Mouse (Mus musculus): ENCODE measurements around the gene Setd1b. TPM values are rescaled to one million over a fixed set of nuclear protein-coding genes. Genes with fewer than 3 reads are reported as not detected.

The Setd1b gene
- polyA plus RNA-seq, 1 experiment from 2014 or later, result 11.5 TPM

DNA sequence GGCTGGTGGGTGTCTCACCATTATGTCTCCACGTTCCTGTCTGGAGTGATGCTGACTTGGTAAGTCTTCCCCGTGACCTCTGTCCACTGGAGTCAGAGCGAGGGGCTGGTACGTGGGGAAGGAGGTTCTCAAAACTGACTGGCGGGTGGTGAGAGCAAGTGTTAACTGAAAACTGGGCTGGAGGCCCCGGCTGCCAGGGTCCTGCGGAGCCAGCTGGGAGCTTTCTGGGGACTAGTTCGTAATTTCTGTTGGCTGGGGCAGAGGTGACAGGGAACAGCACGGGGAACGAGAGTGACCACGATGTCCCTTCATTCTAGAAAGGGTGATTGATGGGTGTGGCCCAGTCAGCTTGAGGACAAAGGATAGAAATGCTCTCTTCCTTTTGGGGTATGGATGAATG, 27.9 kb upstream of the Setd1b start:
- H3K4me2 ChIP-seq, result no peak overlapping the region
- H3K4me3 ChIP-seq, result no peak overlapping the region
- WGBS, result 32% methylated on average over 11 of the region's 11 CpGs
- H3K4me1 ChIP-seq (replicated peaks), result peaks cover 19% of the 10 kb centered on the region
- H3K36me3 ChIP-seq, result no peaks in the 10 kb centered on the region
- H3K9ac ChIP-seq, result peak overlapping the region; percentile 52; the same call in 1 of the 2 replicates
- no peaks in the 10 kb centered on the region for H3K27me3 ChIP-seq
- no peak overlapping the region for H3K27ac ChIP-seq (replicated peaks)
- H3K9me3 ChIP-seq, result no peaks in the 10 kb centered on the region
- no peak for ATAC-seq (ENCODE audit: low read depth)

DNA sequence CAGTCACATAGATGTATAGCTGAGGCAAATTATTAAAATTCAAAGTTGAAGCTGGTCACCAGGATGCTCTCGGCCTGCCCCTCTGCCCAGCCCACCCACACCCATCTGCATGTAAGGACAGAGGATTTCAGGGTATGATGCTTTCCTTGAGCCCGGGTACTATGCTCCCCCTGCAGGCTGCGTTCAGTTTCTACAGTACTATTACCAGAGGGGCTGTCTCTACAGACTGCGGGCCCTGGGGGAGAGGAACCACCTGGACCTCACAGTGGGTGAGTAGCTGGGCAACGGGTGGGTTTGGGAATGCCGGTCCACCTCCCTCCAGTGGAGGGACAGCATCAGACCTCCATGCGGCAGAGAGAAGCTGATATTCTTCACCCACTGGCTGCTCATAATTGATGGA, 27.1 kb upstream of the Setd1b start:
- Histone ChIP-seq H3K9me3 (no peaks in the 10 kb centered on the region), H3K4me2 (no peak overlapping the region), H3K27ac (replicated peaks) (no peak overlapping the region), H3K27me3 (no peaks in the 10 kb centered on the region), H3K9ac (peak overlapping the region; percentile 52), H3K4me1 (replicated peaks) (peaks cover 11% of the 10 kb centered on the region), H3K36me3 (no peaks in the 10 kb centered on the region), H3K4me3 (no peak overlapping the region)
- peak; percentile 25; the same call in 1 of the 2 replicates for ATAC-seq (ENCODE audit: low read depth)
- 27% methylated on average over 7 of the region's 7 CpGs for WGBS

- no peak for ATAC-seq (ENCODE audit: low read depth)
- 78% methylated on average over 8 of the region's 8 CpGs for WGBS
- Histone ChIP-seq H3K4me2 (no peak overlapping the region), H3K27me3 (no peaks in the 10 kb centered on the region), H3K9ac (no peak overlapping the region), H3K27ac (replicated peaks) (no peak overlapping the region), H3K4me3 (no peak overlapping the region), H3K9me3 (no peaks in the 10 kb centered on the region), H3K36me3 (no peaks in the 10 kb centered on the region), H3K4me1 (replicated peaks) (peaks cover 6% of the 10 kb centered on the region; the same call in 1 of the 2 replicates)
These were observed 25.9 kb upstream of the Setd1b start for GRCm38 (mm10) chr5:123116080-123116479.

- WGBS, result 24% methylated on average over 10 of the region's 10 CpGs
- 0 out of 2 replicates have a peak, but pooled peaks have one; percentile 33 for ATAC-seq (ENCODE audit: low read depth)
- Histone ChIP-seq H3K4me2 (no peak overlapping the region), H3K36me3 (peaks cover 2% of the 10 kb centered on the region; the same call in 1 of the 2 replicates), H3K4me3 (no peak overlapping the region), H3K9me3 (no peaks in the 10 kb centered on the region), H3K9ac (no peak overlapping the region), H3K27me3 (no peaks in the 10 kb centered on the region), H3K27ac (replicated peaks) (no peak overlapping the region), H3K4me1 (replicated peaks) (peaks cover 6% of the 10 kb centered on the region; the same call in 1 of the 2 replicates)
These were observed 24.7 kb upstream of the Setd1b start for GRCm38 (mm10) chr5:123117257-123117656.

DNA sequence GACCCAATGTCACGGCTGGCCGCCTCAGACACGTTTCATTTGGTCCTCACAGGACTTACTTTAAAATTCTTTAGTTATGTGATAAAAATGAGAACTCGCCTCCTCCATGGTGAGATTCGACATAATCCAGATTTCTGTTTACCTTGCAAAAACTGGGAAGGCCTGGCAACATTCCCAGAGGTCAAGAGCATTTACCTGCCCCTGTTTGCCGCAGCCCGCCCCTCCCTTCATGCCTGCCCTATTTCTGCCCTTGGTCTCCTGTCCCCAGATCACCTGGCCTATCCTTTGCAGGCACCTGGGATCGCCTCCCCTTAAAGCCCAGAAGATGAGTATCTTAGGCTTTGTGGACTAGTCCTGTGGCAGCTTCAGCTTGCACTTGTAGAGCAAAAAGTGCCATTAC, 24.2 kb upstream of the Setd1b start:
- Histone ChIP-seq H3K4me1 (replicated peaks) (peaks cover 6% of the 10 kb centered on the region; the same call in 1 of the 2 replicates), H3K4me2 (no peak overlapping the region), H3K27ac (replicated peaks) (no peak overlapping the region), H3K36me3 (peaks cover 6% of the 10 kb centered on the region; the same call in 1 of the 2 replicates), H3K9ac (no peak overlapping the region), H3K27me3 (no peaks in the 10 kb centered on the region), H3K4me3 (no peak overlapping the region), H3K9me3 (no peaks in the 10 kb centered on the region)
- WGBS, result 88% methylated on average over 8 of the region's 8 CpGs
- no peak for ATAC-seq (ENCODE audit: low read depth)

GRCm38 (mm10) chr5:123118826-123119225, 23.2 kb upstream of the Setd1b start:
- Histone ChIP-seq H3K36me3 (peaks cover 17% of the 10 kb centered on the region), H3K27me3 (no peaks in the 10 kb centered on the region), H3K4me3 (no peak overlapping the region), H3K9ac (no peak overlapping the region), H3K4me1 (replicated peaks) (peaks cover 6% of the 10 kb centered on the region; the same call in 1 of the 2 replicates), H3K9me3 (no peaks in the 10 kb centered on the region), H3K27ac (replicated peaks) (no peak overlapping the region), H3K4me2 (no peak overlapping the region)
- WGBS, result 85% methylated on average over 10 of the region's 10 CpGs
- no peak for ATAC-seq (ENCODE audit: low read depth)

DNA sequence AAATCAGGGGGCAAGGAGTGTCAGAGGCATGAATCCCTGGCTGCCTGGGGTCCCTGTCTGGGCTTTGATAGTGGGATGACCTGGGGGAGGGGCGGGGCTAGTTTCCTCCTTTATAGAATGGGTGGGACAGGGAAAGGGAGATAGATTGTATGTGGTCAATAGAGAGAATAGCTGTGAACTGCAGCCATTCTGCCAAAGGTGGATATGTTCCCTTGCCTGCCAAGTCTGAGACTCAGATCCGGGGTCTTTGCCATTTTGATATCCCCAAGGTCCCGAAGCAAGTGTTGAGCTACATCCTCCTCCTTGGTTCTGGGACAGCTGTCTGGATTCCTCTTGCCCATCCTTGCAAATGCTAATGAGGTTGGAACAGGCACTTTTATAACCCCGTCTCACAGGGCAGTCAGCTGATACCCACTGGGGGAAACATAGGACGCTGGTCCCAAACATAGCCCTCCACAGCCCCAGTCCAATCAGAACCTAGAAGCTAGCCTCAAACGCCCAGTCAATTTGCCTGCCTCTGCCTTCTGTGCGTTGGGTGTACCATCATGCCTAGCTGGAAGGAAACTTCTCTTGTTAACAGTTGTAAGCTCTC, 21.3 kb upstream of the Setd1b start:
- no peak for ATAC-seq (ENCODE audit: low read depth)
- H3K4me3 ChIP-seq, result no peak overlapping the region

DNA sequence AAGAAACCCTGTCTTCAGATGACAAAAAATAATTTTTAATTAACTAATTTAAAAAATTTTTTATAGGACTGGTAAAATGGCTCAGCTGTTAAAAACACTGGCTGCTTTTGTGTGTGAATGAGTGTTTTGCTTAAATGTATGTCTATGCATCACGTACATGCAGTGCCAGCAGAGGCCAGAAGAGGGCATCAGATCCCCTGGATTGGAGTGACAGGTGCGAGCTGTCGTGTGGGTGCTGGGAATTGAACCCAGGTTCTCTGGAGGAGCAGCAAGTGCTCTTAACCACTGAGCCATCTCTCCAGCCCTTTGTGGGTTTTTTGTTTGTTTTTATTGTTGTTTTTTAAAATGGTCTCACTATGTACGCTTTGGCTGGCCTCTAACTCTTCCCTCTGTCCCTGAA, 19.8 kb upstream of the Setd1b start:
- Histone ChIP-seq H3K4me3 (no peak overlapping the region), H3K4me2 (no peak overlapping the region), H3K9ac (no peak overlapping the region), H3K9me3 (no peaks in the 10 kb centered on the region), H3K27ac (replicated peaks) (no peak overlapping the region), H3K4me1 (replicated peaks) (peaks cover 6% of the 10 kb centered on the region; the same call in 1 of the 2 replicates), H3K27me3 (no peaks in the 10 kb centered on the region), H3K36me3 (peaks cover 40% of the 10 kb centered on the region)
- WGBS, result 93% methylated on average over 4 of the region's 4 CpGs
- no peak for ATAC-seq (ENCODE audit: low read depth)

More for the DNA sequence above, 21.3 kb upstream of the Setd1b start:
- Histone ChIP-seq H3K9me3 (no peaks in the 10 kb centered on the region), H3K27ac (replicated peaks) (no peak overlapping the region), H3K27me3 (no peaks in the 10 kb centered on the region), H3K4me1 (replicated peaks) (peaks cover 6% of the 10 kb centered on the region; the same call in 1 of the 2 replicates), H3K9ac (no peak overlapping the region), H3K4me2 (no peak overlapping the region), H3K36me3 (peaks cover 26% of the 10 kb centered on the region)
- 39% methylated on average over 7 of the region's 7 CpGs for WGBS

DNA sequence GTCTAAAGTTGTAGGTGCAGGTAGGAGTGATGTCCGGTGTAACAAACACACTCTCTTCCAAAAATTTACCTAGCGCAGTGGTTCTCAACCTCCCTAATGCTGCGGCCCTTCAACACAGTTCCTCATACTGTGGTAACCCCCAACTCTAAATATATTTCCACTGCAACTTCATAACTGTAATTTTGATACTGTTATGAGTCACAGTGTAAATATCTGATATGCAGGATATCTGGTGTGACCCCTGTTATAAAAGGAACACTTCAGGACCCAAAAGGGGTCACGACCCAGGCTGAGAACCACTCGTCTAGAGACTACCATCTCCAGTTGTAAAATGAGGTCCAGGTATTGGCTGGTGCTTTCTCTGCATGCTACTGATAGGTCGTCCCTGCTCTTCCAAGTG, 16.9 kb upstream of the Setd1b start:
- H3K9ac ChIP-seq, result no peak overlapping the region
- peaks cover 65% of the 10 kb centered on the region for H3K36me3 ChIP-seq
- H3K27me3 ChIP-seq, result no peaks in the 10 kb centered on the region
- no peak overlapping the region for H3K4me2 ChIP-seq
- ATAC-seq (ENCODE audit: low read depth), result no peak
- no peak overlapping the region for H3K4me3 ChIP-seq
- no peak overlapping the region for H3K27ac ChIP-seq (replicated peaks)
- peaks cover 10% of the 10 kb centered on the region; the same call in 1 of the 2 replicates for H3K4me1 ChIP-seq (replicated peaks)
- H3K9me3 ChIP-seq, result no peaks in the 10 kb centered on the region
- WGBS, result 87% methylated on average over 6 of the region's 6 CpGs

- Histone ChIP-seq H3K9me3 (no peaks in the 10 kb centered on the region), H3K4me2 (no peak overlapping the region), H3K27ac (replicated peaks) (no peak overlapping the region), H3K4me1 (replicated peaks) (peaks cover 7% of the 10 kb centered on the region; the same call in 1 of the 2 replicates), H3K36me3 (peaks cover 73% of the 10 kb centered on the region), H3K27me3 (no peaks in the 10 kb centered on the region), H3K9ac (no peak overlapping the region), H3K4me3 (no peak overlapping the region)
- 88% methylated on average over 18 of the region's 18 CpGs for WGBS
- no peak for ATAC-seq (ENCODE audit: low read depth)
These were observed 16.2 kb upstream of the Setd1b start for GRCm38 (mm10) chr5:123125638-123126406.

DNA sequence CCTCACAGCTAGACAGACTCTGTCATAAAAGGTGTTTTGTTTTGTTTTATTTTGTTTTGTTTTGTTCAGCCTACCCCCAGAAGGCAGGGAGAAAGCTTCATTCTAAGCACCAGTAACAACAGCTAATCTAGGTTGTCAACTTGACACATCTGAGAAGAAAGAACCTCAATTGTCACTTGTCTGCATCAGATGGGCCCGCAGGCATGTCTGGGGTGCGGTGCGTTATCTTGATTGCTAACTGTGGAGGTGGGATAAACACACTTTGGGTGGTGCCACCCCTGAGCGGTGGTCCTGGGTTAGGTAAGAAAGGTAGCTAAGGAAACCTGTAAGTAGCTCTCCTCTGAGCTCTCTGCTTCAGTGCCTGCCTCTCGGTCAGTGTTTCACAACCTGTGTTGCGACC, 15.0 kb upstream of the Setd1b start:
- H3K27me3 ChIP-seq, result no peaks in the 10 kb centered on the region
- H3K27ac ChIP-seq (replicated peaks), result no peak overlapping the region
- WGBS, result 76% methylated on average over 6 of the region's 6 CpGs
- H3K4me1 ChIP-seq (replicated peaks), result peaks cover 13% of the 10 kb centered on the region
- no peak overlapping the region for H3K4me3 ChIP-seq
- H3K9ac ChIP-seq, result no peak overlapping the region
- H3K36me3 ChIP-seq, result peaks cover 75% of the 10 kb centered on the region
- H3K9me3 ChIP-seq, result no peaks in the 10 kb centered on the region
- H3K4me2 ChIP-seq, result no peak overlapping the region
- no peak for ATAC-seq (ENCODE audit: low read depth)

DNA sequence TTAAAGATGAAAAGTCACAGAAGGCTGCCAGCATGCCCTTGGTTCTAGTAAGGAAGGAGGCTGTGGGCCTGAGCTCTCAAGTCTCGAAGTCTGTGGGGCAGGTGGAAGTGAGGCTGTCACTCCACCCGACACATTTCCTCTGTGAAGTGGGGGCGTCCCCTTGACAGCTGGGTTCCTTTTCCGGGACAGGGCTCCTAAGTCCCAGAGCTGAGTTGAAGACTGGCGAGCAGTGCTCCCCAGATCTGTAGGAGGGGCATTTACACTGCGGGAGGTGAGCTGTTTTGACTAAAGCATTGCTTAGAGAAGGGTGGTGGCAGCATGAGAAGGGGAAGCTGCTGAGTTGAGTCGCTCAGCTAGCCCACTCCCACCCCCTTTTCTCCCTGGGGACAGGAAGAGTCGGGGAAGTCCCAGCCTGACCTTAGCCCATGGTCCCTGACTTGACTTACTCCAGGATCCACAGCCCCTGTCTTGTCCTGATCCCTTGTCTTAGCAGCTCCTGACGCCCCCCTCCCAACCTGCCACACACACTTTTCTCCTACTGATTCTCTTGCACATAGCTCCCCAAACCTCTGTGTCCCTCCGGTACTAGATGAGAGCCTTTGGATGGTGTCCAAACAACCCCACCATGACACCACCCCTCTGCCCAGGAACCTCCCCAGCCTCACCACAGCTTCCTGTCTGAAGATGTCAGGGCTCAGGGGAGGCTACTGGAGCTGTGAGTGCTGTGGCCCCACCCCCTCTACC, 13.4 kb upstream of the Setd1b start:
- Histone ChIP-seq H3K9ac (0 out of 2 replicates have a peak overlapping the region, but pooled peaks have one; percentile 22), H3K27me3 (no peaks in the 10 kb centered on the region), H3K27ac (replicated peaks) (no peak overlapping the region), H3K4me2 (no peak overlapping the region), H3K36me3 (peaks cover 61% of the 10 kb centered on the region), H3K9me3 (no peaks in the 10 kb centered on the region), H3K4me3 (no peak overlapping the region), H3K4me1 (replicated peaks) (peaks cover 28% of the 10 kb centered on the region)
- WGBS, result 67% methylated on average over 10 of the region's 10 CpGs
- ATAC-seq (ENCODE audit: low read depth), result no peak

Data from neural tube, embryonic 13.5 days (tissue).